Mouse (Mus musculus) adrenal gland, postnatal 10 days (tissue): ENCODE data around the gene Stk31. TPM values are rescaled to one million over a fixed set of nuclear protein-coding genes. Genes with fewer than 3 reads are reported as not detected.

Source experiments
- total RNA-seq, 2 experiments: library from RNA; stranded (reverse); gene quantifications; 2 replicates each; pipeline ENCODE4 v1.2.3; 2021

Stk31 gene
- total RNA-seq, 2 experiments from 2014 or later = 0.51 to 0.75 TPM

Other genes with a start within 250 kb of the Stk31 start
- gene Igf2bp3, start 180.6 kb upstream of the Stk31 start, total RNA-seq = 1 to 10 TPM; 7.1 to 7.6 TPM
- gene Tra2a, start 131.6 kb upstream of the Stk31 start, total RNA-seq = 10 to 100 TPM; 47.8 to 51.1 TPM
- 1 to 10 TPM; 7.2 to 8.9 TPM for gene Ccdc126, start 76.3 kb upstream of the Stk31 start, total RNA-seq
- 1 to 10 TPM; 2.3 to 3.8 TPM for gene Fam221a, start 27.9 kb upstream of the Stk31 start, total RNA-seq